Mouse (Mus musculus) midbrain, embryonic 15.5 days (tissue): ENCODE results near the gene Gtf3c6. TPM values are rescaled to one million over a fixed set of nuclear protein-coding genes. Genes with fewer than 3 reads are reported as not detected.

ENCODE experiments used
- ATAC-seq: fragments of 200-750 bp; cut with Nextera tagmentation; replicated peaks from 2 replicates; pipeline ENCODE4 v1.8.0; 2017; ENCODE audit warnings: moderate TSS enrichment
- H3K27ac ChIP-seq: fragments of 300-500 bp; sonication (generic); 2 replicates; pipeline ENCODE4 v1.5.1; 2015; ENCODE audit warnings: mild to moderate bottlenecking, inconsistent platforms
- H3K27me3 ChIP-seq: fragments of 300-500 bp; sonication (generic); replicated peaks from 2 replicates; pipeline ENCODE4 v1.6.1; 2015; ENCODE audit warnings: inconsistent platforms
- H3K36me3 ChIP-seq: fragments of 300-500 bp; sonication (generic); replicated peaks from 2 replicates; pipeline ENCODE4 v1.6.1; 2015; ENCODE audit warnings: inconsistent platforms
- H3K4me1 ChIP-seq: fragments of 300-500 bp; sonication (generic); 2 replicates; pipeline ENCODE4 v1.6.1; 2015; ENCODE audit warnings: inconsistent platforms
- H3K4me2 ChIP-seq: fragments of 300-500 bp; sonication (generic); 2 replicates; pipeline ENCODE4 v1.6.1; 2015; ENCODE audit warnings: inconsistent platforms, mild to moderate bottlenecking, moderate library complexity
- H3K4me3 ChIP-seq: fragments of 300-500 bp; sonication (generic); 2 replicates; pipeline ENCODE4 v1.5.1; 2015; ENCODE audit warnings: mild to moderate bottlenecking, inconsistent platforms
- H3K9ac ChIP-seq: fragments of 300-500 bp; sonication (generic); 2 replicates; pipeline ENCODE4 v1.6.1; 2015; ENCODE audit warnings: mild to moderate bottlenecking, inconsistent platforms
- H3K9me3 ChIP-seq: fragments of 300-500 bp; sonication (generic); 2 replicates; pipeline ENCODE4 v1.6.1; 2016; ENCODE audit warnings: inconsistent platforms
- WGBS: fragments of 180-500 bp; shearing (Covaris S2); methylation state at CpG from one replicate; pipeline ENCODE4 v1.1.7; 2015; ENCODE audit warnings: mixed read lengths; 5-methylcytosine and 5-hydroxymethylcytosine counted together
- polyA plus RNA-seq: library from polyadenylated mRNA; unstranded; fragments of >200 nt; fragmentation: Nextera tagmentation; extraction: Ambion mirVana; gene quantifications from 2 replicates; pipeline ENCODE4 v1.2.1, GENCODE M21; 2015

Gene Gtf3c6
- polyA plus RNA-seq, 1 experiment from 2014 or later: 78.8 TPM

DNA sequence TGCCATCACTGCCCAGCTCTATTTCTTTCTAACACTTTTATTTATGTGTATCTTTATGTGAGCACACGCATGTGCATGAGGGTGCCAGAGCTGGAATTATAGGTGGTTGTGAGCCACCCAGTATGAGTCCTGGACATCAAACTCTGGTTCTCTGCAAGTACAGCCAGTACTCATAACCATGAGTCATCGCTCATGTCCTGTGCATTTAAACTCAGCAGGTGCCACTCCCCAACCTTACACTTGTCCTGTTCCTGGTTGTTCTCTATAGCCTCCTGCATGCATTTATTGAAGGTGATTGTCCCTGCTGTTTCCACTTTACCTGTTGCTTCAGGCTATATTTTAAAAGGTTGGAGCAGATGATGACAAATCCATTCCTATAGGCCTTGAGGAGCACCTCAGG is 23.7 kb upstream of the Gtf3c6 start:
- WGBS: 98% methylated on average over 2 of the region's 2 CpGs
- no peaks in the 10 kb centered on the region for H3K27me3 ChIP-seq

DNA sequence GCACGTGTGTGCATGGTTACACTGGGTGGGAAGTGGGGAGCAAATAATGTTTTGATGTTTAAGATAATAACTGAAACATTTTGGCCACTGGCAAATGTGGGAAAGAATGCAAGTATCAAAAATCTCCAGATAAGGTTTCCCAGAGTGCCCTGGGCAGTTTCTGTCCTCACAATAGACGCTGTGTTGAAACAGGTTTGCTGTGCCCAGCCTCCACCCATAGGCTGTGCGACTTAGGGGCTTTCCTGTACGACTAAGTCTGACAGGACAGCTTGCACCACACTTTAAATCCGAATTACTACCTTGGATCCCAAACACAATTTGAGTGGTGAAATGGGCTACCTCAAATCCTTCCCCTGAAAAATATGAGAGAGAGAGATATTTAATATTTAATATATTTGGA is 20.4 kb upstream of the Gtf3c6 start:
- Histone ChIP-seq H3K36me3 (no peaks in the 10 kb centered on the region), H3K27me3 (no peaks in the 10 kb centered on the region), H3K4me3 (no peak overlapping the region), H3K4me2 (no peak overlapping the region), H3K27ac (no peak overlapping the region), H3K9ac (no peak overlapping the region), H3K4me1 (no peaks in the 10 kb centered on the region), H3K9me3 (no peaks in the 10 kb centered on the region)
- no peak for ATAC-seq
- WGBS: 75% methylated on average over 5 of the region's 5 CpGs

More for the DNA sequence above, 23.7 kb upstream of the Gtf3c6 start:
- Histone ChIP-seq H3K4me1 (no peaks in the 10 kb centered on the region), H3K36me3 (no peaks in the 10 kb centered on the region), H3K9ac (no peak overlapping the region), H3K27ac (no peak overlapping the region), H3K4me3 (no peak overlapping the region), H3K4me2 (no peak overlapping the region), H3K9me3 (no peaks in the 10 kb centered on the region)
- ATAC-seq: no peak

DNA sequence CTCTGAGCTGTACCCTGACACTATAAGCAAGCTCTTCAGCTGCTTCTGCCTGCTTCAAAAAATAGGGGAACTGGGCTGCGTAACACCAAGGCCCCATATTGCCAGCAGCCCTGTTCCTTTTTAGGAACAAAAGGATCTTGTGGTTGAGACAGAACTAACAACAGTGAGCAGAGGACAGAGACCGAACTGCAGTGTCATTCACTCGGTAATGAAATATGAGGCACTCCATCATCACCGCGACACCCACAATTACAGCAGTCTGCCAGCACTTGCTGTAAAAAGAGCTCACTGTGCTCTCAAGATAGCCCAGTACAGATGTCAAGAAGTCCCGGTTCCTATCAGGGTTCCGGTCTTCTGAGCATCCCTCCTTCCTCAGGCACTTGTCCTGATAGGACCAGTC is 18.1 kb upstream of the Gtf3c6 start:
- H3K36me3 ChIP-seq: no peaks in the 10 kb centered on the region
- H3K4me2 ChIP-seq: no peak overlapping the region
- no peak overlapping the region for H3K4me3 ChIP-seq
- no peak overlapping the region for H3K27ac ChIP-seq
- ATAC-seq: no peak
- H3K9me3 ChIP-seq: no peaks in the 10 kb centered on the region
- H3K27me3 ChIP-seq: no peaks in the 10 kb centered on the region
- no peak overlapping the region for H3K9ac ChIP-seq
- H3K4me1 ChIP-seq: no peaks in the 10 kb centered on the region
- WGBS: 85% methylated on average over 7 of the region's 7 CpGs

DNA sequence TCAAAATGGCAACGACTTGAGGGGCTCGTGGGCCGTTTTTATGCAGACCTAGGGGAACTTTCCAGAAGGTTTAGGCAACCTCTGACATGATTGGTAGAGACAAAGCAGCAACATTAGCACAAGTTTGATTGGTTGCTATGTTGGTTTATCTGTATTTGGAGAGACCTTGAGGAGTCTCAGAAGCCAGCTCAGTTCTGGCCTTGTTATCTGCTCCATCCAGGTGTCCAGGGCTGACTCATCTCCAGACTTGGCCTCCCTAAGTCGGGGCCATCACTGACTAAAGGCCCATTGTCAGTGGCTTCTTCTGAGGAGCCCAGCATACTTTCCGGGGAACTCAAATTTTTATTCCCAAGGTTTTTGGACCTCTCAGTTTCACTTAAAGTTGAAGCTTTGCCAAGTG is 16.0 kb upstream of the Gtf3c6 start:
- no peak overlapping the region for H3K4me2 ChIP-seq
- no peaks in the 10 kb centered on the region for H3K27me3 ChIP-seq
- H3K36me3 ChIP-seq: no peaks in the 10 kb centered on the region
- H3K9me3 ChIP-seq: no peaks in the 10 kb centered on the region
- WGBS: 91% methylated on average over 5 of the region's 5 CpGs
- no peak for ATAC-seq
- no peak overlapping the region for H3K4me3 ChIP-seq
- H3K4me1 ChIP-seq: no peaks in the 10 kb centered on the region
- no peak overlapping the region for H3K27ac ChIP-seq
- no peak overlapping the region for H3K9ac ChIP-seq

DNA sequence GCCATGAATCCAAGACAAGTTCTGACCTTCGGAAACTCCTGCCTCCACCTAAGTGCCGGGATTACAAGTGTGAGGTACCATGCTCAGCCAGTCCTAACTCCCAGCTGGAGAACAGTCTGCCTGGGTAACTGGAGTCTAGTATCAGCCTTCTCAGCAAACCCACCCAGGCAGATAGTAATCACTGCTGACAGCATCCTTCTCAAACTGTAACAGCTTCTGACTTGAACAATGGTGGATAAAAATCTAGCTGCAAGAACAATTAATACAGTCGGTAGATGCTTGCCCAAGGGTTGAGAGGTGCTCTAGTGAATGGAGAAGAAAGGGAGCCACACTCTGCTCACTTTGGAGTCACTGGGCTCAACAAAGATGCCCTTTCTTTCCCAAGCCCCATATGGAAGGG is 13.3 kb upstream of the Gtf3c6 start:
- H3K27ac ChIP-seq: no peak overlapping the region
- 77% methylated on average over 3 of the region's 3 CpGs for WGBS
- H3K4me3 ChIP-seq: no peak overlapping the region
- no peak for ATAC-seq
- no peaks in the 10 kb centered on the region for H3K9me3 ChIP-seq
- H3K4me1 ChIP-seq: no peaks in the 10 kb centered on the region
- no peaks in the 10 kb centered on the region for H3K36me3 ChIP-seq
- H3K4me2 ChIP-seq: no peak overlapping the region
- H3K9ac ChIP-seq: no peak overlapping the region
- no peaks in the 10 kb centered on the region for H3K27me3 ChIP-seq

DNA sequence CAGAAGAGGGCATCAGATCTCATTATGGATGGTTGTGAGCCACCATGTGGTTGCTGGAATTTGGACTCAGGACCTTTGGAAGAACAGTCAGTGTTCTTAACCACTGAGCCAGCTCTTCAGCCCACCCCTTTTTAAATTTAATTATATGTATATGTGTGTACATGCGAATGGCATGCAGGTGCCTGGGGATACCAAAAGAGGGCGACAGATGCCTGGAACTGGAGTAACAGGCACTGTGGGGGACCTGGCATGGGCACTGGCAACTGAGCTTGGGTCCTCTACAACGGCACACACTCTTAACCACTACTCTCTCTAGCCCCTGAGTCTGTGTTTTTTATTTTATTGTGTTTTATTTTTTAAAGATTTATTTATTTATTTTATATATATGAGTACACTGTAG is 7.0 kb upstream of the Gtf3c6 start:
- WGBS: 85% methylated on average over 3 of the region's 3 CpGs
- no peaks in the 10 kb centered on the region for H3K4me1 ChIP-seq
- no peak overlapping the region for H3K27ac ChIP-seq
- H3K4me3 ChIP-seq: no peak overlapping the region
- H3K4me2 ChIP-seq: no peak overlapping the region
- no peak overlapping the region for H3K9ac ChIP-seq
- no peaks in the 10 kb centered on the region for H3K9me3 ChIP-seq
- no peaks in the 10 kb centered on the region for H3K36me3 ChIP-seq
- ATAC-seq: no peak
- H3K27me3 ChIP-seq: no peaks in the 10 kb centered on the region

DNA sequence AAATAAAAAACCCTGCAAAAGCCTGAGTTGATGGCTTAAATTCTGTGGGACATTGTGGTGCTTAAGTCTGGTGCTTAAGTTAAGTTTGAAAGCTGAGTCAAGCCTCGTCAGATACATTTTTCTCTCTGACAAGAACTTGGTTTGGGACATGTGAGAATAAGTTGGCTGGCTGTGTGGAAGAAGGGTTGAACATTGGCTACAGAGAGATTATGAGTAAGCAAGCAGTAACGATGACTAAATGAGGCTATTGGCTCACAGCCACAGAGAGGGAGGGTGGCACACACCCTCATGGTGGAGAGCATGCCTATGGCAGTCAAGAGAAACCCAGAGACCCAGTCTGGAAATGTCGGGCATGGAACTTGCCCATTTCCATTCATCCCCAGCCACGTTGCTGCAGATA is 5.8 kb upstream of the Gtf3c6 start:
- peaks cover 2% of the 10 kb centered on the region; the same call in 1 of the 2 replicates for H3K4me1 ChIP-seq
- H3K27ac ChIP-seq: no peak overlapping the region
- 77% methylated on average over 4 of the region's 4 CpGs for WGBS
- no peaks in the 10 kb centered on the region for H3K9me3 ChIP-seq
- no peak for ATAC-seq
- no peaks in the 10 kb centered on the region for H3K27me3 ChIP-seq
- no peak overlapping the region for H3K4me3 ChIP-seq
- H3K9ac ChIP-seq: no peak overlapping the region
- H3K4me2 ChIP-seq: no peak overlapping the region
- H3K36me3 ChIP-seq: no peaks in the 10 kb centered on the region

DNA sequence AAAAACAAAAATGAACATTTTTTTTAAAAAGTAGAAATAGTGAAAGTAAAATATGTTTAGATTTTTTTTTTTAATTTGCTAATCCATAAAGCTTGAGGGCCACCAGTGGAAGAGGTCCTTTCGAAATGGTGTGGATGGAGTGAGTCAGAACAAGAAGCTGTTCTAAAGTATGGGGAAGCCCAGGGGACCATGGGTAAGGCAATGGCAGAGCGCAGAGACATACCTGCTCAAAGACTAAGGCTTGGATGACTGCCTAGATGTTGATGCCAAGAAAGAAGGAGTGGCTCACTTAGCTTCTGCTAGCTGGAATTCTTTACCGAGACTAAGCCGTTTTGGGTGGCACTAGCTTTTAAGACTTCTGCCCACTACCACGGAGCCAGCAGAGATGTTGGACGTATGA is 4.3 kb upstream of the Gtf3c6 start:
- no peak overlapping the region for H3K9ac ChIP-seq
- H3K27ac ChIP-seq: no peak overlapping the region
- peaks cover 5% of the 10 kb centered on the region; the same call in 1 of the 2 replicates for H3K4me1 ChIP-seq
- no peak for ATAC-seq
- no peaks in the 10 kb centered on the region for H3K36me3 ChIP-seq
- H3K4me3 ChIP-seq: no peak overlapping the region
- H3K4me2 ChIP-seq: no peak overlapping the region
- H3K27me3 ChIP-seq: no peaks in the 10 kb centered on the region
- 94% methylated on average over 6 of the region's 6 CpGs for WGBS
- H3K9me3 ChIP-seq: no peaks in the 10 kb centered on the region

DNA sequence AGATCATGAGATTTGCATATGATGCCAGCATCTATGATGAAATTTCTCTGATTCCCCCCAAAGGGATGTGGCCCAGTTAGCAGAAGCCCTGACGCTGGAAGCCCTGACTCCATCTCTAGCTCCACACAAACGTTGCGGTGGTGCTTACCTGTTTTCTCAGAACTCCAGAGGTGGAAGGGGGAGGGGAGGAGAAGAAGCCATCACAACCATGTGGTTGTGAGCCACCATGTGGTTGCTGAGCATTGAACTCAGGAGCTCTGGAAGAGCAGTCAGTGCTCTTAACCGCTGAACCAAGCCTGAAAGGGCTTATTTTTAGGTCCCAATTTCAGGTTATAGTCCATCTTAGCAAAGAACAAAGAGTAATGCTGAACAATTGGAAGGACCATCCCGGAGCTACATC is 2.4 kb upstream of the Gtf3c6 start:
- Histone ChIP-seq H3K27me3 (no peaks in the 10 kb centered on the region), H3K4me3 (no peak overlapping the region), H3K36me3 (no peaks in the 10 kb centered on the region), H3K27ac (no peak overlapping the region), H3K4me2 (no peak overlapping the region), H3K4me1 (peaks cover 13% of the 10 kb centered on the region), H3K9ac (no peak overlapping the region), H3K9me3 (no peaks in the 10 kb centered on the region)
- 59% methylated on average over 5 of the region's 5 CpGs for WGBS
- ATAC-seq: no peak

DNA sequence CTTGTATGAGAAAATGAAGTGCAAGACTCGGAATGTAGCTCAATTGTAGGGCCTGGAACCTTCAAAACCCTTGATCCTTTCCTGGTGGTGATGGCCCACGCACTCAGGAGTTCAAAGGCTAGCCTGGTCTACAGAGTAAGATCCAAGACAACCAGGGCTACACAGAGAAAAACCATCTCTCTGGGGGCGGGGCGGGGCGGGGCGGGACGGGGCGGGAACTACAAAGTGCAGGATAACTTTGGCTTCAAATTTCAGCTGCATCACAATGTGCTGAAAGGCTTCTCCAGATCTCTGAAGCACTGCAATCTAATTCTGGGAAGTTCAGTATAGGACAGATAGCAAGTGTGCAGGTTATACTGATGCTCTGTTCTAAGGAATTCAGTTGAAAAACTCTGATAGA is 1.6 kb upstream of the Gtf3c6 start:
- no peaks in the 10 kb centered on the region for H3K36me3 ChIP-seq
- H3K4me2 ChIP-seq: no peak overlapping the region
- ATAC-seq: no peak
- H3K4me3 ChIP-seq: no peak overlapping the region
- peaks cover 13% of the 10 kb centered on the region for H3K4me1 ChIP-seq
- H3K27me3 ChIP-seq: no peaks in the 10 kb centered on the region
- 19% methylated on average over 8 of the region's 8 CpGs for WGBS
- H3K27ac ChIP-seq: no peak overlapping the region
- H3K9ac ChIP-seq: no peak overlapping the region
- H3K9me3 ChIP-seq: no peaks in the 10 kb centered on the region

DNA sequence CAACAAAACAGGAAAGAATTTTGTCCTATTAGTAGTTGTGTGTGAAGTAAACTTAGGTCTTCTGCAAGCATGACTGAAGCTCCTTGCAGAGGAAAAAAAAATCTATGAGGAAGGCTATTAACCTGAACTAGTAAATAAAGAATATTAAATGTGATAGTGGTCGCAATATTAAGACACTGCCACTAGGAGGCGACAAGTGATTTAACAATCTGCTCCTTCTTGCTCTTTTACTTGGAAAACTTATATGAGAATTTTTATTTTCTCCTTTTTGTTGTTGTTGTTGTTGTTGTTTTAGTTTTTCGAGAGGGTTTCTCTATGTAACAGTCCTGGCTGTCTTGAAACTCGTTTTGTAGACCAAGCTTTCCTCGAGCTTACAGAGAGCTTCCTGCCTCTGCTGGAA is 1.1 kb upstream of the Gtf3c6 start:
- WGBS: 8% methylated on average over 5 of the region's 5 CpGs
- H3K4me3 ChIP-seq: peak overlapping the region; percentile 75; the same call in 1 of the 2 replicates
- ATAC-seq: no peak

DNA sequence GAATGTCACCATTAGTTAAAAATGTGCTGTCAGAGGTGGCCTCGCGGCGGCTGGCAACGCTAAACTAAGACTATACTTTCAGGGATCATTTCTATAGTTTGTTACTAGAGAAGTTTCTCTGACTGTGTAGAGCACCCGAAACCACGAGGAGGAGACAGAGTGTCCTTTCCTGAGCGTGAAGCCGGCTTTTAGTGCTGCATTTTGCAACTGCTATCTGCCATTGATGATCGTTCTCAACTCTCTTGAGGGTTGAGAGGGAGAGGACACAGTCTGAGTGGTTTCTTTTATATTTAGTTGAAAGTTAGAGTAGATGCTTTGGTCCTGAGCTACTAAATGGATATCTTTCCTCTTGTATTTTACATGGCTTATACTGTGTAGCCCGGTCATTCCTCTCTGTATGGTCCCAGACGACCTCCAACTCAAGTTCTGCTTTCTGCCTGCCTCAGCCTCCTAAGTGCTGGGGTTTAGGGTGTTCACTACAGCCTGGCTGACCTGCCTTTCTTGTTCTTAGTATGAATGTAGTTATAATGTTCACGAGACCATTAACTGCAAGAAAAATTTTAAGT is 576 bp upstream of the Gtf3c6 start:
- Histone ChIP-seq H3K4me1 (peaks cover 13% of the 10 kb centered on the region), H3K9me3 (no peaks in the 10 kb centered on the region), H3K4me3 (peak overlapping the region; percentile 75), H3K9ac (peak overlapping the region; percentile 35), H3K27ac (peak overlapping the region; percentile 94), H3K36me3 (peaks cover 6% of the 10 kb centered on the region), H3K4me2 (peak overlapping the region; percentile 53), H3K27me3 (no peaks in the 10 kb centered on the region)
- under 1% methylated on average over 12 of the region's 12 CpGs for WGBS
- peak; percentile 76 for ATAC-seq

More for the DNA sequence above, 1.1 kb upstream of the Gtf3c6 start:
- Histone ChIP-seq H3K36me3 (0 out of 2 replicates have a peak, but pooled peaks cover 3% of the 10 kb centered on the region), H3K4me1 (peaks cover 13% of the 10 kb centered on the region), H3K9ac (peak overlapping the region; percentile 35), H3K27me3 (no peaks in the 10 kb centered on the region), H3K9me3 (no peaks in the 10 kb centered on the region), H3K4me2 (peak overlapping the region; percentile 53), H3K27ac (peak overlapping the region; percentile 94)

DNA sequence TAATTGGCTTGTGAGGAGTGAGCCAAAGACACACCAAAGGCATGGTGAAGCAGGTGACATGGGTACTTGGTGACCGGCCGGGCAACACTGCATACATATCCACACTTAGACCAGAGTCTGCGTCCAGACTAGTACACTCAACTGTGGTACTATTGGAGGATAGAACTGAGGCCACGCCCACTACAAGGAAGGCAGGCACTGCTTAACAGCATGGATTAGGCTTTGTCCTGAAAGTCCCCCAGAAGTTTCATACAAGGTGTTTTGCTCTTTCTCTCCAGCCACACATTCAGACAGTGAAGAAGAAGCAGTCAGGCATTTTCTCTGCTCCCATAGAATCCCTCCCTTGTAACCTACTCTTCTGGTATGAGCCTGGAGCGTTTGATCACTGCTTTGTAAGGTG is 1.2 kb downstream of the Gtf3c6 start:
- H3K9ac ChIP-seq: peak overlapping the region; percentile 88
- H3K27me3 ChIP-seq: no peaks in the 10 kb centered on the region
- H3K27ac ChIP-seq: peak overlapping the region; percentile 94
- peak overlapping the region; percentile 75 for H3K4me3 ChIP-seq
- peak overlapping the region; percentile 53 for H3K4me2 ChIP-seq
- H3K9me3 ChIP-seq: no peaks in the 10 kb centered on the region
- 2% methylated on average over 5 of the region's 5 CpGs for WGBS
- peaks cover 16% of the 10 kb centered on the region for H3K36me3 ChIP-seq
- ATAC-seq: peak; percentile 83
- peaks cover 13% of the 10 kb centered on the region for H3K4me1 ChIP-seq
